Mouse (Mus musculus) hematopoietic stem cell, adult 5-6 weeks (primary cell): Measurements from ENCODE around the gene Gm10024. TPM values are rescaled to one million over a fixed set of nuclear protein-coding genes. Genes with fewer than 3 reads are reported as not detected.
"Not testable (repeated sequence)": the region's sequence is repeated elsewhere in the genome, so short reads cannot be mapped to it uniquely, and the experiment has no call there.

Experiments used
- ATAC-seq, 2 experiments: fragments of 125-278 bp in 1 of 2; replicated peaks in 1 of 2; 2 replicates each; pipeline ENCODE4 v1.8.0; 2016 to 2017; ENCODE audit warnings: inconsistent platforms in 2 of 2, mild to moderate bottlenecking in 2 of 2, moderate number of reproducible peaks in 2 of 2, low read depth in 1 of 2, moderate TSS enrichment in 1 of 2; ENCODE audit not compliant: low FRiP score in 2 of 2, poor library complexity in 2 of 2, severe bottlenecking in 2 of 2, insufficient read depth in 1 of 2, low TSS enrichment in 1 of 2
- total RNA-seq: library from RNA; stranded (forward); fragments of 172-1452, 232-1000 nt; gene quantifications from 2 replicates; pipeline ENCODE4 v1.2.3, GENCODE M21; 2017

The Gm10024 gene
- not detected in 2 replicates for total RNA-seq

GRCm38 (mm10) chr10:77711157-77711556 is at the start of gene Gm10024:
TSS of gene Gm10024 (plus strand) at chr10:77711457.
- ATAC-seq, result not testable (repeated sequence)

GRCm38 (mm10) chr10:77663949-77664665 is 47.1 kb upstream of the Gm10024 start:
- ATAC-seq, result peak in 1 of 2 experiments; percentile 30; a peak in 1 of 4 replicates

GRCm38 (mm10) chr10:77666342-77666741 is 44.9 kb upstream of the Gm10024 start:
- ATAC-seq, result no peak

GRCm38 (mm10) chr10:77667402-77667801 is 43.9 kb upstream of the Gm10024 start:
- no peak for ATAC-seq

GRCm38 (mm10) chr10:77670710-77671109 is 40.5 kb upstream of the Gm10024 start:
- ATAC-seq, result no peak

- no peak for ATAC-seq
These were observed 39.7 kb upstream of the Gm10024 start for GRCm38 (mm10) chr10:77671519-77671918.

GRCm38 (mm10) chr10:77673765-77674164 is 37.5 kb upstream of the Gm10024 start:
- ATAC-seq, result no peak

GRCm38 (mm10) chr10:77677562-77677961 is 33.7 kb upstream of the Gm10024 start:
- peak in 1 of 2 experiments; percentile 21; a peak in 1 of 4 replicates for ATAC-seq

- ATAC-seq, result no peak
These were observed 28.3 kb upstream of the Gm10024 start for GRCm38 (mm10) chr10:77682994-77683393.

GRCm38 (mm10) chr10:77684181-77684580 is 27.1 kb upstream of the Gm10024 start:
- no peak for ATAC-seq

GRCm38 (mm10) chr10:77685895-77686664 is 25.2 kb upstream of the Gm10024 start, which contains the start of gene Tspear:
TSS of gene Tspear (plus strand) at chr10:77686569.
- ATAC-seq, result no peak

GRCm38 (mm10) chr10:77687021-77687420 is 24.2 kb upstream of the Gm10024 start:
- ATAC-seq, result no peak

GRCm38 (mm10) chr10:77690356-77690807 is 20.9 kb upstream of the Gm10024 start, which contains the start of gene Gm19402:
TSS of gene Gm19402 (minus strand) at chr10:77690757.
- not testable (repeated sequence) for ATAC-seq

- no peak for ATAC-seq
These were observed 14.1 kb upstream of the Gm10024 start, which contains the start of gene Gm9508 for GRCm38 (mm10) chr10:77697133-77697532. TSS of gene Gm9508 (minus strand) at chr10:77697233.

- ATAC-seq, result no peak
These were observed 4.9 kb upstream of the Gm10024 start, which contains the start of gene Gm10272 for GRCm38 (mm10) chr10:77706326-77706725. TSS of gene Gm10272 (plus strand) at chr10:77706626.

GRCm38 (mm10) chr10:77709831-77710230 is 1.4 kb upstream of the Gm10024 start:
- no peak for ATAC-seq

GRCm38 (mm10) chr10:77713734-77714133 is 2.5 kb downstream of the Gm10024 start:
- ATAC-seq, result 0 out of 4 replicates have a peak, but pooled peaks have one; percentile 41 to 73

GRCm38 (mm10) chr10:77715507-77715906 is 4.2 kb downstream of the Gm10024 start, which contains the start of gene Gm10142:
TSS of gene Gm10142 (plus strand) at chr10:77715807.
- ATAC-seq, result no peak
